Mouse (Mus musculus) forebrain, embryonic 11.5 days (tissue): ENCODE measurements around the gene Baz2b. TPM values are rescaled to one million over a fixed set of nuclear protein-coding genes. Genes with fewer than 3 reads are reported as not detected.

Experiments used
- ATAC-seq: fragments of 200-750 bp; cut with Nextera tagmentation; replicated peaks from 2 replicates; pipeline ENCODE4 v1.8.0; 2017; ENCODE audit warnings: moderate TSS enrichment; ENCODE audit not compliant: low FRiP score
- DNase-seq: peaks from one replicate; pipeline ENCODE4 v3.0.0-alpha.2; 2017; ENCODE audit warnings: low spot score
- H3K27ac ChIP-seq: fragments of 300-500 bp; sonication (generic); 2 replicates; pipeline ENCODE4 v1.5.1; 2014; ENCODE audit warnings: low read depth, low read length
- H3K27me3 ChIP-seq: fragments of 300-500 bp; sonication (generic); 2 replicates; pipeline ENCODE4 v1.6.1; 2014; ENCODE audit warnings: mild to moderate bottlenecking, low read length, mixed read lengths; ENCODE audit not compliant: control insufficient read depth, insufficient read depth
- H3K36me3 ChIP-seq: fragments of 300-500 bp; sonication (generic); 2 replicates; pipeline ENCODE4 v1.6.1; 2014; ENCODE audit warnings: mild to moderate bottlenecking, low read length, moderate library complexity, mixed read lengths; ENCODE audit not compliant: control insufficient read depth, insufficient read depth
- H3K4me1 ChIP-seq: fragments of 300-500 bp; sonication (generic); replicated peaks from 2 replicates; pipeline ENCODE4 v1.6.1; 2014; ENCODE audit warnings: low read length, mixed read lengths; ENCODE audit not compliant: control insufficient read depth, insufficient read depth
- H3K4me2 ChIP-seq: fragments of 300-500 bp; sonication (generic); 2 replicates; pipeline ENCODE4 v1.6.1; 2014; ENCODE audit warnings: low read depth, mild to moderate bottlenecking, low read length, moderate library complexity, mixed read lengths; ENCODE audit not compliant: severe bottlenecking
- H3K4me3 ChIP-seq: fragments of 300-500 bp; sonication (generic); 2 replicates; pipeline ENCODE4 v1.5.1; 2014; ENCODE audit warnings: low read depth, low read length
- H3K9ac ChIP-seq: fragments of 300-500 bp; sonication (generic); 2 replicates; pipeline ENCODE4 v1.6.1; 2014; ENCODE audit warnings: low read length
- H3K9me3 ChIP-seq: fragments of 300-500 bp; sonication (generic); 2 replicates; pipeline ENCODE4 v1.6.1; 2016; ENCODE audit warnings: low read length, mixed read lengths; ENCODE audit not compliant: control insufficient read depth
- WGBS: fragments of 180-500 bp; shearing (Covaris S2); extraction: QIAGEN DNeasy Blood & Tissue Kit; methylation state at CpG from one replicate; pipeline ENCODE4 v1.1.7; 2014; 5-methylcytosine and 5-hydroxymethylcytosine counted together
- polyA plus RNA-seq: library from polyadenylated mRNA; unstranded; fragments of >200 nt; fragmentation: Nextera tagmentation; extraction: Ambion mirVana; gene quantifications from 2 replicates; pipeline ENCODE4 v1.2.1, GENCODE M21; 2014

Baz2b gene
- polyA plus RNA-seq, 1 experiment from 2014 or later = 84.0 TPM

- Histone ChIP-seq H3K9me3 (no peaks in the 10 kb centered on the region), H3K4me1 (no peaks in the 10 kb centered on the region; the same call in 1 of the 2 replicates), H3K27me3 (no peaks in the 10 kb centered on the region), H3K4me2 (peak overlapping the region; percentile 65), H3K36me3 (no peaks in the 10 kb centered on the region; the same call in 1 of the 2 replicates), H3K9ac (peak overlapping the region; percentile 92), H3K4me3 (peak overlapping the region; percentile 90), H3K27ac (peak overlapping the region; percentile 62)
- ATAC-seq (peak; percentile 22; the same call in 1 of the 2 replicates), DNase-seq (peak; percentile 80)
- WGBS = under 1% methylated on average over 35 of the region's 35 CpGs
Observed at GRCm38 (mm10) chr2:60209122-60209611, 472 bp downstream of the Baz2b start.

DNA sequence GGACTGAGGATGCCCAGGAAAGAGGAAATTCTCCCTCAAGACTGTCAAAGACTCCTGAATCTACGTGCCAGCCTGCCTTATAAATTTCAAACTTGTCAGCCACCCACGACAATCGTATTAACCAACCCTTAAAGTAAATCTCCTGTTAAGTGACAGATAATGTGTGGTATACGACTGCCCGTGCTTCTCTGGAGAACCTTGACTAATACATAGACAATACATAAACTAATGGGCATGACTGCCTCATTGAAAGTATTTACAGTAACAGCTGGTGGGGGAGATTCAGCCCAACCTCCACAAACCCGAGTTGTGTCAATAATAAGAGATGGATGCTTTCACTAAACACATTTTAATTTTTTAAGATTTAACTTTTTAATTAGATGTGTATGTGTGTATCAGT lies 3.8 kb downstream of the Baz2b start:
- no peaks in the 10 kb centered on the region for H3K27me3 ChIP-seq
- DNase-seq (no peak), ATAC-seq (no peak)
- 88% methylated on average over 6 of the region's 6 CpGs for WGBS
- no peak overlapping the region for H3K9ac ChIP-seq
- no peak overlapping the region for H3K27ac ChIP-seq
- no peak overlapping the region for H3K4me2 ChIP-seq
- H3K9me3 ChIP-seq = no peaks in the 10 kb centered on the region
- no peaks in the 10 kb centered on the region for H3K36me3 ChIP-seq
- no peaks in the 10 kb centered on the region; the same call in 1 of the 2 replicates for H3K4me1 ChIP-seq
- H3K4me3 ChIP-seq = no peak overlapping the region

GRCm38 (mm10) chr2:60204162-60204561 lies 5.5 kb downstream of the Baz2b start:
- WGBS = 87% methylated on average over 6 of the region's 6 CpGs
- no peak for DNase-seq
- no peaks in the 10 kb centered on the region for H3K36me3 ChIP-seq
- H3K9ac ChIP-seq = no peak overlapping the region
- no peaks in the 10 kb centered on the region for H3K27me3 ChIP-seq
- no peak for ATAC-seq
- H3K4me2 ChIP-seq = no peak overlapping the region
- H3K27ac ChIP-seq = no peak overlapping the region
- no peaks in the 10 kb centered on the region for H3K9me3 ChIP-seq
- no peaks in the 10 kb centered on the region for H3K4me1 ChIP-seq
- H3K4me3 ChIP-seq = no peak overlapping the region

DNA sequence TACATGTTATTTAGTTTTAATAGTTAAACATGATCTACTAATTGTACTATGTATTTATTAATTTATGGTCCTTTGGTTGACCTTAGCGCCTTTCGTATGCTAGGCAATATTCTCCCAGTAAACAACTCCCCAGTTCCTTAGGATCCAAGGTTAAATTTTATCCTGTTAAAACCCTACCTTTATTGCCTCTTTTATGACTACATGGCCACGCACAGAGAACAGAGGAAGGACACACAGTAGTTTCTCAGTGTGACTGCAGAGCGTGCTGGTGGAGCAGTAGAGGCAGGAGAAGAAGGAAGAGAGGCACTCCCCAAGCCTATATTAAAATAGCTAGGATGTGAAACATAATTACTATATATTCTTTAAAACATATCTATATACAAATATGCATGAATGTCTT lies 5.9 kb downstream of the Baz2b start:
- DNase-seq (no peak), ATAC-seq (no peak)
- H3K27me3 ChIP-seq = no peaks in the 10 kb centered on the region
- no peaks in the 10 kb centered on the region for H3K9me3 ChIP-seq
- H3K4me2 ChIP-seq = no peak overlapping the region
- no peak overlapping the region for H3K4me3 ChIP-seq
- no peak overlapping the region for H3K27ac ChIP-seq
- no peaks in the 10 kb centered on the region for H3K36me3 ChIP-seq
- no peaks in the 10 kb centered on the region for H3K4me1 ChIP-seq
- H3K9ac ChIP-seq = no peak overlapping the region
- WGBS = 94% methylated on average over 4 of the region's 4 CpGs

DNA sequence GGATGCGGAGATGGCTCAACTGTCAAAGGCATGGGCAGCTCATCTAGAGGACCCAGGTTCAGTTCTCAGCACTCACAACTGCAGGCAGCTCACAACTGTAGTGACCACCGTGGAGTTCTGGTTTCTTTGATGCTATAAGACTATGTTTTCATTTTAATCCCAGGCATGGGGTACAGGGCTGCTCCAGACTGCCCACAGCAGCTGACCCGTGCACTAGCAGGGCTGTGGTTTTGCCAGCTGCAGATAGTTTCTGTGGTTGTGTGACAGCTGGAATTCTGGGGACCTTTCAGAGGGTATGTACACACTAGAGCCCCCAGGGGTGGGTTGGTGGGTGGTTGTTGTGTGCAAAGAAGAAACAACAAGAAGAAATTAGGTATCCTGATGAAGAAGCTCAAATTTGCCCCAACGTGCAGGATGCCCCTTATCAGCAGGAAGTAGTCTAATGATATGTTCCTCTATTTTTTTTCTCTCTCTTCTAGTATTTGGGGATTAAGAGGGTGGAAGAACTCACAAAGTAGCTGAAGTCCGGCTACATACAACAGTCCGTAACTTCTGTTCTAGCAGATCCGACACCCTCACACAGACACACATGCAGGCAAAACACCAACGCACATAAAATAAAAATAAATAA lies 6.6 kb downstream of the Baz2b start:
- H3K9ac ChIP-seq = no peak overlapping the region
- ATAC-seq = no peak
- no peaks in the 10 kb centered on the region for H3K27me3 ChIP-seq
- H3K36me3 ChIP-seq = no peaks in the 10 kb centered on the region
- no peaks in the 10 kb centered on the region for H3K4me1 ChIP-seq
- no peaks in the 10 kb centered on the region for H3K9me3 ChIP-seq
- H3K27ac ChIP-seq = no peak overlapping the region
- 88% methylated on average over 8 of the region's 8 CpGs for WGBS
- no peak overlapping the region for H3K4me3 ChIP-seq
- no peak for DNase-seq
- H3K4me2 ChIP-seq = no peak overlapping the region

DNA sequence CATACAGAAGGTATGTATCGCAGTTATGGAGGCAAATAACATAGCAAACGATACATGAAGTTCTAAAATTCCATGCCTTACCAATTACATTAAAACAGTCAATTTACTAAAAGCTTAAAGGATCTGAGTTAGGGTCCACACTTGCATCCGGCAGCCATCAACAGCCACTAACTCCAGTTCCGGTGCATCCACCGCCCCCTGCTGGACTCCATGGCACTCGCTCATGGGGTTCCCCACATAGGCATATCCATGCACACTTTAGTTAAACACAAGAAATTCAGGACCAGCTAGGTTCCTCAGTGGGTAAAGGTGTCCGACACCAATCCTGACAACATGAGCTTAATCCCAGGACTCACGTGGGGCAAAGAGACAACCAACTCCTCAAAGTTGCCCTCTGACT lies 9.0 kb downstream of the Baz2b start:
- H3K27ac ChIP-seq = no peak overlapping the region
- no peaks in the 10 kb centered on the region for H3K36me3 ChIP-seq
- H3K27me3 ChIP-seq = no peaks in the 10 kb centered on the region
- no peak overlapping the region for H3K4me3 ChIP-seq
- 46% methylated on average over 8 of the region's 8 CpGs for WGBS
- H3K4me1 ChIP-seq = no peaks in the 10 kb centered on the region
- no peak overlapping the region for H3K9ac ChIP-seq
- ATAC-seq (peak; percentile 60; the same call in 1 of the 2 replicates), DNase-seq (peak; percentile 83)
- no peak overlapping the region for H3K4me2 ChIP-seq
- H3K9me3 ChIP-seq = no peaks in the 10 kb centered on the region

DNA sequence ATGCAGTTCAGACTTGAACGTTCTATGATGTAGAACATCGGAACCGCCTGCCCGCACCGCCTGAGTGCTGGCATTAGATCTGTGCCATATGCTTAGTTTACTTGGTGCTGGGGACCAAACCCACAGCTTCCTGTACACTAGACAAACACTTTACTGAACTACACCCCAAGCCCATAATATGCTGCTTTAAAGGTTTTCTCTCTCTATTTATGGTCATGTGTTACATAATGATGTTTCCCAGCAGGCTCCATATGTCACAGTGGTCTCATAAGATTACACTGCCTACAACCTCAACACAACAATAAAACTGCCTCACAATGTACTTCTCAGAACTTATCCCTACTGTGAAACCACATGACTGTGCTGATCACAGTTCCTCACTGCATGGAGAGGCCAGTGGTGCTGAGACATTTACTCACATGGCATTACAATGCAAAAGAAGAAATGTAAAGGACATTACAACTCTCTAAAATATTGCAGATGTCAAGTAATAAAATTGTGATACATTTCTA lies 9.5 kb downstream of the Baz2b start:
- H3K4me1 ChIP-seq = no peaks in the 10 kb centered on the region
- H3K9ac ChIP-seq = no peak overlapping the region
- WGBS = 93% methylated on average over 5 of the region's 5 CpGs
- H3K9me3 ChIP-seq = no peaks in the 10 kb centered on the region
- no peak overlapping the region for H3K4me3 ChIP-seq
- H3K36me3 ChIP-seq = no peaks in the 10 kb centered on the region
- H3K27me3 ChIP-seq = no peaks in the 10 kb centered on the region
- no peak for DNase-seq
- no peak overlapping the region for H3K4me2 ChIP-seq
- no peak overlapping the region for H3K27ac ChIP-seq
- ATAC-seq = no peak

GRCm38 (mm10) chr2:60196841-60197240 lies 12.8 kb downstream of the Baz2b start:
- no peak for ATAC-seq

DNA sequence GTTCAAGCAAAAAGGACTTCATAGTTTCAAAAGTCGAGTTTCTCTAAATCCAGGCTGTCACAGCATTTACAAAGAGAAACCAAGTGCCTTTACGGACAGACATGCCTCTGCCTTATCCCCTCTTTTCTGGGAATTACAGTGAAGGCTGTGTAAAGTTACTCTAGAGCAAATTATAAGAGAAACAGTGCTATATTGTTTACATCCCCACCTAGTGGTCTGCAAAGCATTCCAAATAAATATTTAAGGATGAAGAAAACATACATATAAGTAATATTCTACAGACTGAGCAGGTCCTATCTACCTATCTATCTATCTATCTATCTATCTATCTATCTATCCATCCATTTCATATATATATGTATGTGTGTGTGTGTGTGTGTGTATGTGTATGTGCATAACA lies 27.9 kb downstream of the Baz2b start:
- Histone ChIP-seq H3K9me3 (no peaks in the 10 kb centered on the region), H3K27ac (no peak overlapping the region), H3K36me3 (no peaks in the 10 kb centered on the region), H3K4me2 (no peak overlapping the region), H3K27me3 (no peaks in the 10 kb centered on the region), H3K4me3 (no peak overlapping the region), H3K9ac (no peak overlapping the region), H3K4me1 (no peaks in the 10 kb centered on the region)
- DNase-seq (no peak), ATAC-seq (no peak)
- 74% methylated on average over 2 of the region's 2 CpGs for WGBS

More at GRCm38 (mm10) chr2:60196841-60197240, 12.8 kb downstream of the Baz2b start:
- no peak for DNase-seq
- Histone ChIP-seq H3K4me2 (no peak overlapping the region), H3K27ac (no peak overlapping the region), H3K9me3 (no peaks in the 10 kb centered on the region), H3K4me3 (no peak overlapping the region), H3K4me1 (no peaks in the 10 kb centered on the region), H3K36me3 (no peaks in the 10 kb centered on the region), H3K27me3 (no peaks in the 10 kb centered on the region), H3K9ac (no peak overlapping the region)
- 41% methylated on average over 1 of the region's 1 CpGs for WGBS
